Mouse (Mus musculus): Measurements from ENCODE around the gene Arfrp1. TPM values are rescaled to one million over a fixed set of nuclear protein-coding genes. Genes with fewer than 3 reads are reported as not detected.

Arfrp1 gene
- total and polyA plus RNA-seq, 2 experiments: 10.1 to 15.0 TPM

- no peaks in the 10 kb centered on the region for H3K79me2 ChIP-seq (ENCODE audit: control insufficient read depth, insufficient read depth, low read length)
- no peak for TF ChIP-seq POLR2A (IDR thresholded peaks at IDR 0.05; ENCODE audit: extremely low read depth, insufficient read depth, low read length)
- no peak for TF ChIP-seq CTCF (IDR thresholded peaks at IDR 0.05; ENCODE audit: low read depth, low read length)
- no peak overlapping the region for H3K4me3 ChIP-seq (ENCODE audit: insufficient read depth, low read depth, low read length)
- WGBS: 76% methylated on average over 4 of the region's 4 CpGs
- H3K27me3 ChIP-seq (ENCODE audit: control insufficient read depth, insufficient read depth, low read length): no peaks in the 10 kb centered on the region
- H3K27ac ChIP-seq (replicated peaks; ENCODE audit: insufficient read depth, low read depth, low read length): no peak overlapping the region
- DNase-seq (ENCODE audit: extremely low read depth, low read depth, low spot score): no peak
- no peak overlapping the region for H3K9ac ChIP-seq (ENCODE audit: low read depth, low read length)
- H3K4me1 ChIP-seq (ENCODE audit: control insufficient read depth, insufficient read depth, low read length): no peaks in the 10 kb centered on the region
- H3K36me3 ChIP-seq (ENCODE audit: control insufficient read depth, insufficient read depth, low read length): no peaks in the 10 kb centered on the region
Observed at GRCm38 (mm10) chr2:181390136-181390870, 25.1 kb upstream of the Arfrp1 start.

GRCm38 (mm10) chr2:181386663-181387210, 21.5 kb upstream of the Arfrp1 start:
- no peak for TF ChIP-seq POLR2A (IDR thresholded peaks at IDR 0.05; ENCODE audit: extremely low read depth, insufficient read depth, low read length)
- no peak for TF ChIP-seq CTCF (IDR thresholded peaks at IDR 0.05; ENCODE audit: low read depth, low read length)
- H3K27ac ChIP-seq (replicated peaks; ENCODE audit: insufficient read depth, low read depth, low read length): no peak overlapping the region
- H3K4me1 ChIP-seq (ENCODE audit: control insufficient read depth, insufficient read depth, low read length): no peaks in the 10 kb centered on the region
- no peak overlapping the region for H3K4me3 ChIP-seq (ENCODE audit: insufficient read depth, low read depth, low read length)
- H3K9ac ChIP-seq (ENCODE audit: low read depth, low read length): no peak overlapping the region
- no peak for DNase-seq (ENCODE audit: extremely low read depth, low read depth, low spot score)
- 84% methylated on average over 4 of the region's 4 CpGs for WGBS
- H3K36me3 ChIP-seq (ENCODE audit: control insufficient read depth, insufficient read depth, low read length): no peaks in the 10 kb centered on the region; the same call in 1 of the 2 replicates
- no peaks in the 10 kb centered on the region for H3K79me2 ChIP-seq (ENCODE audit: control insufficient read depth, insufficient read depth, low read length)
- no peaks in the 10 kb centered on the region for H3K27me3 ChIP-seq (ENCODE audit: control insufficient read depth, insufficient read depth, low read length)

GRCm38 (mm10) chr2:181385885-181386284, 20.7 kb upstream of the Arfrp1 start:
- Histone ChIP-seq H3K79me2 (ENCODE audit: control insufficient read depth, insufficient read depth, low read length) (no peaks in the 10 kb centered on the region), H3K4me3 (ENCODE audit: insufficient read depth, low read depth, low read length) (no peak overlapping the region), H3K4me1 (ENCODE audit: control insufficient read depth, insufficient read depth, low read length) (no peaks in the 10 kb centered on the region), H3K27me3 (ENCODE audit: control insufficient read depth, insufficient read depth, low read length) (no peaks in the 10 kb centered on the region), H3K27ac (replicated peaks; ENCODE audit: insufficient read depth, low read depth, low read length) (no peak overlapping the region), H3K9ac (ENCODE audit: low read depth, low read length) (no peak overlapping the region), H3K36me3 (ENCODE audit: control insufficient read depth, insufficient read depth, low read length) (peaks cover 2% of the 10 kb centered on the region; the same call in 1 of the 2 replicates)
- WGBS: 75% methylated on average over 3 of the region's 3 CpGs
- TF ChIP-seq CTCF (IDR thresholded peaks at IDR 0.05; ENCODE audit: low read depth, low read length): no peak
- DNase-seq (ENCODE audit: extremely low read depth, low read depth, low spot score): no peak

- no peaks in the 10 kb centered on the region for H3K27me3 ChIP-seq (ENCODE audit: control insufficient read depth, insufficient read depth, low read length)
- H3K27ac ChIP-seq (replicated peaks; ENCODE audit: insufficient read depth, low read depth, low read length): no peak overlapping the region
- no peak for DNase-seq (ENCODE audit: extremely low read depth, low read depth, low spot score)
- H3K9ac ChIP-seq (ENCODE audit: low read depth, low read length): no peak overlapping the region
- peaks cover 4% of the 10 kb centered on the region; the same call in 1 of the 2 replicates for H3K36me3 ChIP-seq (ENCODE audit: control insufficient read depth, insufficient read depth, low read length)
- no peak overlapping the region for H3K4me3 ChIP-seq (ENCODE audit: insufficient read depth, low read depth, low read length)
- no peaks in the 10 kb centered on the region for H3K4me1 ChIP-seq (ENCODE audit: control insufficient read depth, insufficient read depth, low read length)
- TF ChIP-seq CTCF (IDR thresholded peaks at IDR 0.05; ENCODE audit: low read depth, low read length) (no peak), POLR2A (IDR thresholded peaks at IDR 0.05; ENCODE audit: extremely low read depth, insufficient read depth, low read length) (no peak)
- 89% methylated on average over 4 of the region's 4 CpGs for WGBS
- H3K79me2 ChIP-seq (ENCODE audit: control insufficient read depth, insufficient read depth, low read length): no peaks in the 10 kb centered on the region
Observed at GRCm38 (mm10) chr2:181384919-181385391, 19.8 kb upstream of the Arfrp1 start.

GRCm38 (mm10) chr2:181384463-181384862, 19.3 kb upstream of the Arfrp1 start:
- no peaks in the 10 kb centered on the region for H3K27me3 ChIP-seq (ENCODE audit: control insufficient read depth, insufficient read depth, low read length)
- peaks cover 6% of the 10 kb centered on the region; the same call in 1 of the 2 replicates for H3K36me3 ChIP-seq (ENCODE audit: control insufficient read depth, insufficient read depth, low read length)
- H3K9ac ChIP-seq (ENCODE audit: low read depth, low read length): no peak overlapping the region
- WGBS: 89% methylated on average over 7 of the region's 7 CpGs
- H3K27ac ChIP-seq (replicated peaks; ENCODE audit: insufficient read depth, low read depth, low read length): no peak overlapping the region
- H3K79me2 ChIP-seq (ENCODE audit: control insufficient read depth, insufficient read depth, low read length): no peaks in the 10 kb centered on the region
- no peak for TF ChIP-seq POLR2A (IDR thresholded peaks at IDR 0.05; ENCODE audit: extremely low read depth, insufficient read depth, low read length)
- no peak for TF ChIP-seq CTCF (IDR thresholded peaks at IDR 0.05; ENCODE audit: low read depth, low read length)
- no peak for DNase-seq (ENCODE audit: extremely low read depth, low read depth, low spot score)
- no peaks in the 10 kb centered on the region for H3K4me1 ChIP-seq (ENCODE audit: control insufficient read depth, insufficient read depth, low read length)
- no peak overlapping the region for H3K4me3 ChIP-seq (ENCODE audit: insufficient read depth, low read depth, low read length)
